Mouse (Mus musculus): ENCODE data around the gene Gm45213.
A peak's percentile ranks its signal among the peaks of the same experiment; 100 is the strongest.

Gene Gm45213

GRCm38 (mm10) chr7:66107206-66107605, 63.8 kb downstream of the Gm45213 start:
- no peak for DNase-seq (ENCODE audit: low read depth)

GRCm38 (mm10) chr7:66107930-66108329, 64.5 kb downstream of the Gm45213 start:
- DNase-seq (ENCODE audit: low read depth) = no peak

DNA sequence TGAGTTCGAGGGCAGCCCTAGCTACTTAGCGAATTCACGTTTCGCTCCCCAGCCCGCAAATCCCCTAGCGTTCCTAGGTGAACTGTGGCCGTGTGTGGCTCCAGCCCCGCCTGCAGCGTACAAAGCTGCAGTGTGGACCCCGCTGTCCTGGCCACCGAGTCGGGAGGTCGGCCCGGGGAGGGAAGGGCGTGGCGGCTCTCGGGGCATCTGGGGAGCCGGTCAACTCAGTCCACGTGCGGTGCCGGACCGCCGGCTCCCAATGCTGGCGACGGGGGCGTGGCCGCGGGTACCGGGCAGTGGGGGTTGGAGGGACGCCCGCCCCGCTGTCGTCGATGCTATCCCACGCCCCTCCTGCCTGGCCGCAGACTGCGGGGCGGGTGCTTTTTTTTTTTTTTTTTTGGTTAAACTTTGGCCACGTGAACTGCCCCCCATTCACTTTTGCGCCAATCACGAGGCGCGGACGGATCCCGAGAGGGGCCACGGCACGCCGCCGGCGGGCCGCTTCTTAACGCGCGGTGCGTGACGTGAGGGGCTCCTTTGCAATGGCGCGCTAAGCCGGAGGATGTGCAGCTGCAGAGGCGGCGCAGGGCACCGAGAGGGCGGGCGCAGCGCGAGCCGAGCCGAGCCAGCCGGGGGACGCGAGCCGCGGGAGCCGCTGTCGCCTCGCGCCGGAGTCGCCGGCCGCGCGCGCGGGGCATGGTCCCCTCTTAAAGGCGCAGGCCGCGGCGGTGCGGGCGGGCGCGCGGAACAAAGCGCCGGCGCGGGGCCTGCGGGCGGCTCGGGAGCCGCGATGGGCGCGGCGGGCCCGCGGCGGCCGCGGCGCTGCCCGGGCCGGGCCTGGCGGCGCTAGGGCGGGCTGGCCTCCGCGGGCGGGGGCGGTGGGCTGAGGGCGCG, 65.8 kb downstream of the Gm45213 start, which contains the start of gene Chsy1:
Gene Chsy1 (plus strand): TSS at position 555 of the 894 bp plus-strand sequence.
- peak; percentile 74 for DNase-seq (ENCODE audit: low read depth)

GRCm38 (mm10) chr7:66109855-66110635, 66.6 kb downstream of the Gm45213 start:
- DNase-seq (ENCODE audit: low read depth) = no peak

- DNase-seq (ENCODE audit: low read depth) = no peak
Observed at GRCm38 (mm10) chr7:66110636-66111112, 67.3 kb downstream of the Gm45213 start.

DNA sequence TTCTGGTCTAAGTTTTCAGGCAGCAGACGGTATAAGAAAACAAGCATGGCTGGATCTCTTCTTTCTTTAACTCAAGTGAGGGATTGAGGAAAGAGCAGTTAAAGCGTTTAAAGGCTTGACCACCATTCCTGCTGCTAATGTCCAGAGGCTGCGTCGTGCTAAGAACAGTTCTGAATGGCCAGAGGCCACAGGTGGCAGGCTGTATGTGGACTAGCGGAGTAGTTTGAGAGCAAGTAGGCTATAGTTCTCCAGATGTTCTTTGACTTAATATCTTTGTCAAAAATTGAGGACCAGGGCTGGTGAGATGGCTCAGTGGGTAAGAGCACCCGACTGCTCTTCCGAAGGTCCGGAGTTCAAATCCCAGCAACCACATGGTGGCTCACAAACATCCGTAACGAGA, 67.8 kb downstream of the Gm45213 start:
- no peak for DNase-seq (ENCODE audit: low read depth)
